Mouse (Mus musculus) adipocyte (in vitro differentiated cells): ENCODE results near the gene Clasp2.
"Not testable (repeated sequence)": the region's sequence is repeated elsewhere in the genome, so short reads cannot be mapped to it uniquely, and the experiment has no call there.

Experiments used
- DNase-seq: peaks from one replicate; pipeline ENCODE4 v3.0.0-alpha.2; 2016; ENCODE audit warnings: low spot score

Clasp2 gene

GRCm38 (mm10) chr9:113755888-113756719 is 14.8 kb downstream of the Clasp2 start:
- no peak for DNase-seq

DNA sequence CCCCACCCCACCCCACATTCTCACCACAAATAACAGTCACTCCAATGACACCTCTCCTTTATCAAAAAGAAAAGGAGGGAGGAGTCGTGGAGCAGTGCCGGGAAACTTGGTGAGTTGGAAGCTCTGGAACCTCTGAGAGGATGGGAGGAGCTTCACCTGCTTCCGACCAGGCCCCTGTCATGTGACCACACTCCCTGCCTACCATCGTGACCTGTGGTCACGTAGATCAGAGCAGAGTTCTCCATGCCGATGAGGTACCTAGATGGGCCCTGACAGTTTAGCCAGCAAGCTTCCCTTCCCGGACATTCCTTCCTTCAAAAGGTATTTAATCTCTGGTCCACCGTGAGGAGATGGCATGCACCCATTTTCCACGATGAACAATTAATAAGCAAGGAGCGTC is 17.2 kb downstream of the Clasp2 start:
- DNase-seq: no peak

DNA sequence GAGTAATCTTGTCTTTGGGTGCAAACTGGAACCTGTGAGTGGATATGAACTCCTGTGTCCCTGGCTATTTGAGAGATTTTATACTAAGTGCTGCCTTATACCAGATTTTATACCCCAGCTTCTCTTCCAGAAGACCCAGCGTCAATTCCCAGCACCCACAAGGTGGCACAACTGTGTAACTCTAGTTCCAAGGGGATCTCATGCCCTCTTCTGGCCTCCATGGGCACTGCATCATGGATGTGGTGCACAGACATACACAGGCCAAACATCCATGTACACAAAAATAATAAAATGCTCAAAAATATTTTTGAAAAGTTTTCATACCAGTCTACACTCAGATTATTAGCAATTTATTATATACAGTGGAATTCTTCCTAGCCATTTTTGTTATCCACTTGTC is 18.4 kb downstream of the Clasp2 start:
- DNase-seq: no peak

- DNase-seq: no peak
Measured at GRCm38 (mm10) chr9:113762389-113762788, 21.1 kb downstream of the Clasp2 start.

GRCm38 (mm10) chr9:113763123-113763522 is 21.9 kb downstream of the Clasp2 start:
- DNase-seq: no peak

- no peak for DNase-seq
Measured at GRCm38 (mm10) chr9:113770640-113771039, 29.4 kb downstream of the Clasp2 start.

GRCm38 (mm10) chr9:113780863-113781262 is 39.6 kb downstream of the Clasp2 start:
- DNase-seq: no peak

- no peak for DNase-seq
Measured at GRCm38 (mm10) chr9:113782362-113783005, 41.2 kb downstream of the Clasp2 start.

GRCm38 (mm10) chr9:113783674-113784073 is 42.4 kb downstream of the Clasp2 start:
- DNase-seq: no peak

DNA sequence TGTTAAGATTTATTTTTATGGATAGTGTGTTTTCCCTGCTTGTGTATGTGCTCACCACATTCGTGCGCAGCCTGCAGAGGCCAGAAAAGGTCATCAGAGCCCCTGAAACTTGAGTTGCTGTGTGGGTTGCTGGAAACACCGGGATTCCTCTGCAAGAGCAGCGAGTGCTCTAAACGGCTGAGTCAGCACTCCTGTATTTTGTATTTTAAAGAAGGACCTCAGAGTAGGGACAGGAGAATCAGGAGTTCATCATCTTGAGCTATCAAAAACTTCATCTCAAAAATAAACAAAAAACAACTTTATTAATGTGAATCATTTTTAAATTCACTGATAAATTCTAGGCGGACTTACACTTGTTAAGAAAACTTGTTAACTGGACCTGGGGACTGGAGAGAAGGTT is 48.0 kb downstream of the Clasp2 start:
- not testable (repeated sequence) for DNase-seq

DNA sequence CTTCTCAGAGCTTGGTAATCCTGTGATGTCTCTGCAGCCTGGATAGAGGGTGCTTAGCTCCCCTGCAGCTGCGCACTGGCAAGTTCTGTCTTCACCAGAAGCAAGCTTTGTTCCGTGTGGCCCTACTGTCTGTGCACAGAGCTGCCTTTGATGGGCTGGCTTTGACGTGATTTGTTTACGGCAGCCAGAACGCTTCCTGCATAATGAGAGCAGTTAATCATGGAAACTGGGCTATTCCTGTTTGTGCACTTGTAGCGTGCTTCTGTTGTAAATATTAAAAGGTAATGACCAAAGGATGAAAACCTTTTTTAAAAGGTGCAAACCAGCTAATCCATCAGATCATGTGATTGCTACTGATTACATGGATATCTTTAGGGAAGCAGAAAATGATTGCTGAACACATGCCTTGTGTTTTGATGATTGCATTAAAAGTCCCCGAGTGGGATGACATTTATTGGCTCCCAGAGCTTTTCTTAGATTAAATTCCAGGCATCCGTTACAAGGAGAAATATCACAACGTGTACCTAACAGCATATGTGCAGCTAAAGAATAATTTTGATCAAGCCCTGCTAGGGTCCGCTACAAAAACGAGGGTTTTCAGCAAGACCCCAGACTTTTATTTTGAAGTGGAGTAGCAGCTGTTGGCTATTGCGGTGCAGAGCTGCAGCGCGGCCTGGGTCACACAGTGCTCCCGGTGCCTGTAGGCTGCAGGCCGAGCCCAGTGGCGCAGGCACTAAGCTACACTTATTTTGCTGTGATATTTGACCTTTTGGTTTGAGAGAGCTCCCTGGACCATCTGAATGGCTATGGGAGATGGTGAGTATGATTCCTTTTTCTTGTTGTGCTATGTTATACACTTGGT is 51.6 kb downstream of the Clasp2 start:
- no peak for DNase-seq

- no peak for DNase-seq
Measured at GRCm38 (mm10) chr9:113793513-113793905, 52.2 kb downstream of the Clasp2 start.

GRCm38 (mm10) chr9:113793966-113794365 is 52.7 kb downstream of the Clasp2 start:
- DNase-seq: no peak

- no peak for DNase-seq
Measured at GRCm38 (mm10) chr9:113797206-113797605, 55.9 kb downstream of the Clasp2 start.

- DNase-seq: no peak
Measured at GRCm38 (mm10) chr9:113800671-113801070, 59.4 kb downstream of the Clasp2 start.

DNA sequence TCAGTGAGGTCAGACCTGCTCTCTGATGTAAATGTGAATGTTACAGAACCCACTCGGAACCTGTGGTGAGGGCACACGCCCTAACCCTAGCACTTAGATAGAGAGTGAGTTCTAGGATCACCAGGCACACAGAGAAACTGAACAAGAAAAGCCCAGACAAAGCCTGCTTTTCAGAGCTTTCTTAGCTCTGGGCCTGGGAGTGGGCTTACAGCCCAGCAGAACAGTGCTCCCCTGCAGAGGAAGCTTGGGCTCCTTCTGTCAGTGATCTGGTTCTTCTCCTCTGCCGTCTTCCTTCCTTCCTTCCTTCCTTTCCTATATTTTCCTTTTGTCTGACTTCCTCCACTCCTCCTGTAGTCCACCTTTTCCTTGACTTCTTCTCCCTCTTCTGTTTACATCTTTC is 61.5 kb downstream of the Clasp2 start:
- DNase-seq: no peak

DNA sequence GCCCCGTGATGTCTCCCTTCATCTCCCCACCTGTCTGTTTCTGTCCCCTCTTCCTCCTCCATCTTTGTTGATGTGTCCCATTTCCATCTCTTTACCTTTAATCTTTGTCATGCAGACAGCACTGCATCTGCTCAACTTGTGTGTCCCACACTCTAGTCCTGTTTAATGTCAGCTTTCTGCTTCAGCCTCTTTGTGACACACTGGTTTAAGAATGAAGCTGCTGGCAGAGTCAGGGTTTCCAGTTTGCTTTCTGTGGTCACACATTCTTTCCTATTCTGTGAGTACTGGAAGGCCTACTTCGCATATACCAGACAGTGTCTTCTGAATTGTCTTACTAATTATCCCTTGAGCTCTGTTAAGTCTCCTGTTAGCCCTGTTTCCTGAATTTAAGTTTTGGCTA is 62.5 kb downstream of the Clasp2 start:
- DNase-seq: no peak

- no peak for DNase-seq
Measured at GRCm38 (mm10) chr9:113805359-113805758, 64.1 kb downstream of the Clasp2 start.

DNA sequence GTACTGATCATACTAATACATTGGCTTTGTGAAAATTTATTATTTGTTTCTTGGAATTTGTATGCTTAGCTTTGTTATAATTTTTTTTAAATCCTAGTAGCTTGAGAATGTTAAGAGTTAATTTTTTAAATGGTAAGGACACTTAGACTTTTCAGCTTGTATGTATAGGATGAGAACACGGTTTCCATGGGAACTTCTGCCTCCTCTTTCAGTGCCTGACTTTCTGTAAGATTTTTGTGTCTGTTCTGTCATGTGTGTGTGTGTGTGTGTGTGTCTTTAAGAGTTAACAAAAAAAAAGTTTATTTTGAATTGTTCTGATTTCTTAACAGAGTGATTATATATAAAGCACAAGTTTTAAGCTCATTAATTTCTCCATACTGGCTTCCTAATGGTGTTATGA is 70.1 kb downstream of the Clasp2 start:
- DNase-seq: no peak

GRCm38 (mm10) chr9:113811957-113812670 is 70.8 kb downstream of the Clasp2 start:
- DNase-seq: no peak

GRCm38 (mm10) chr9:113812671-113813001 is 71.4 kb downstream of the Clasp2 start:
- no peak for DNase-seq

GRCm38 (mm10) chr9:113813086-113813485 is 71.8 kb downstream of the Clasp2 start:
- no peak for DNase-seq
